Mouse (Mus musculus) gastrocnemius, adult 8-10 months (tissue): ENCODE results near the gene Fancb. TPM values are rescaled to one million over a fixed set of nuclear protein-coding genes. Genes with fewer than 3 reads are reported as not detected.

Experiments
- DNase-seq, 2 experiments: peaks; one replicate each; pipeline ENCODE4 v3.0.0; 2022; ENCODE audit warnings: low spot score in 2 of 2
- total RNA-seq, 4 experiments: library from RNA; stranded (reverse); gene quantifications; 2 replicates each; pipeline ENCODE4 v1.2.4; 2022

Gene Fancb
- total RNA-seq, result 1 to 10 TPM in 1 of 4 experiments, under 1 TPM in 3; 0.56 to 1.0 (median 0.71) TPM

- peak; percentile 81 to 89 for DNase-seq
These were observed at the start of gene Fancb, which contains the start of gene Mospd2 for GRCm38 (mm10) chrX:164980193-164980775. TSS of gene Fancb (plus strand) at chrX:164980592. TSS of gene Mospd2 (minus strand) at chrX:164980375.

GRCm38 (mm10) chrX:164941540-164941939 lies 38.9 kb upstream of the Fancb start:
- DNase-seq, result no peak

GRCm38 (mm10) chrX:164951858-164952576 lies 28.4 kb upstream of the Fancb start:
- DNase-seq, result no peak

- no peak for DNase-seq
These were observed 27.6 kb upstream of the Fancb start for GRCm38 (mm10) chrX:164952601-164953375.

GRCm38 (mm10) chrX:164965750-164966448 lies 14.5 kb upstream of the Fancb start:
- DNase-seq, result no peak

- DNase-seq, result no peak
These were observed 9.2 kb upstream of the Fancb start for GRCm38 (mm10) chrX:164971206-164971605.

- no peak for DNase-seq
These were observed 1.5 kb upstream of the Fancb start for GRCm38 (mm10) chrX:164978866-164979265.

GRCm38 (mm10) chrX:165003141-165003540 lies 22.7 kb downstream of the Fancb start:
- DNase-seq, result no peak

GRCm38 (mm10) chrX:165004779-165005324 lies 24.5 kb downstream of the Fancb start, which contains the start of gene Gm17604:
TSS of gene Gm17604 (minus strand) at chrX:165004829.
- DNase-seq, result no peak

Other genes with a start within 250 kb of the Fancb start
- gene Mospd2, start 217 bp upstream of the Fancb start, total RNA-seq, result 1 to 10 TPM; 4.6 to 7.8 (median 6.1) TPM
- not detected for gene Gm17604, start 24.2 kb downstream of the Fancb start, total RNA-seq